Mouse (Mus musculus) monocyte, adult 5-6 weeks (primary cell): ENCODE results near the gene Cdc42ep1. TPM values are rescaled to one million over a fixed set of nuclear protein-coding genes. Genes with fewer than 3 reads are reported as not detected.
"Not testable (repeated sequence)": the region's sequence is repeated elsewhere in the genome, so short reads cannot be mapped to it uniquely, and the experiment has no call there.

Experiments used
- ATAC-seq: fragments of 153-309, 156-312 bp; replicated peaks from 2 replicates; pipeline ENCODE4 v1.8.0; 2017; ENCODE audit warnings: mild to moderate bottlenecking; ENCODE audit not compliant: low TSS enrichment, insufficient number of reproducible peaks, severe bottlenecking, poor library complexity, low FRiP score
- total RNA-seq: library from RNA; stranded (forward); fragments of 200-1000, 200-491, 200-594 nt; gene quantifications from 3 replicates; pipeline ENCODE4 v1.2.3, GENCODE M21; 2017

Gene Cdc42ep1
- total RNA-seq, 1 experiment from 2014 or later: 0.29 TPM

DNA sequence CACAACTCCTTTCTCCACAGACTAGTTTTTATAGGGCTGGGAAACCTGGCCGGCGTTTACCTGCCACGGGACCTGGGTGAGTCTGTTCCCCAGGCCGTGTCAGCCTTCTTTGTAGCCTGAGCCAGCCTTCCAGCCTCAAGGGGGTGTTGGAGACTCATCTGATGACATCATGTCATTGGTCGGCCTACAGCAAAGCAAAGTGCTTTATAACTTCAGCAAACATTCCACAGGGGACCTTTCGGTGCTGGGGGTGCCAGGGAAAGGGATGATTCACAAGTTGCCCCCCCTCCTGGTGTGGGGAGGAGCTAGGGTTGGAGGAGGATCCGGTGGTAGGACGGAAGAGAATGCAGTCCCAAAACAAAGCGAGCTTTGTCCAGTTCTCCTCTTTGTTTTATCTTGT, 2.4 kb downstream of the Cdc42ep1 start:
- no peak for ATAC-seq

DNA sequence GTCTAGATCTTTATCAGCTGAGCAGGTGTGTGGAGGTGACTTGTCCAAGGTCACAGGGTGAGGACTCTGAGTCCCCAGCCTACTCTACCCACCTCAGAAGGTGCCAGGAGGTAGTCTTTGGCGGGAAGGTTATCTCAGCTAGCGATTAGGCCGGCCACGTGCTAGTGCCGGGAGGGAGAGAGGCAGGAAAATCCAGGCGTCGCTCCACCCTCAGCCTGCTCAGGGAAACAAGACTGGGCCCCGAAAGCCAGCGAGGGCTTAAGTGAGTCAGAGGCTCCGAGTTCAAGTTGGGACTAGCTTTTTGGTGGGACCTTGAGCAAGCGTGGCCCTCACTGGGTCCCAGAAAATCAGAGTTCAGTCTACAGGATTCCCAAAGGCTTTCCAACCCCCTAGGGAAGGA, 2.9 kb downstream of the Cdc42ep1 start:
- ATAC-seq: no peak

DNA sequence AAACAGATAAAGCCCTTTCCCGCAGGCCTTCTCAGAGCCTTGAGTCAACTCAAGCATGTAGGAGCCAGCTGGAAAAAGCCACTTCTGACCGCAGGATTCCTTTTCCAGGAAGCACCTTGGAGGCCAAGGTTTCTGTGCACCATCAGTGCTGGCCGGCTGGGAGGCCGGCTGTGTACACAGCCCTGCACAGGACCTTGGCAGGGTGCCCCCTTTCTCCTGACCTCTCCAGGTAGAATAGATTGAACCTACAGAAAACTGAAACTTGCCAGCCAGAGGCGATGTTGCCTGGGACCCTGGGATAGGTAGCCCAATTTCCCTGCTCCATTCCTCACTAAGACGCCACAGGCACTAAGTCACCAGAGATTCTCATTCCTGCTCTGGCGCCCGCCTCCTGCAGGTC, 3.4 kb downstream of the Cdc42ep1 start:
- ATAC-seq: no peak

DNA sequence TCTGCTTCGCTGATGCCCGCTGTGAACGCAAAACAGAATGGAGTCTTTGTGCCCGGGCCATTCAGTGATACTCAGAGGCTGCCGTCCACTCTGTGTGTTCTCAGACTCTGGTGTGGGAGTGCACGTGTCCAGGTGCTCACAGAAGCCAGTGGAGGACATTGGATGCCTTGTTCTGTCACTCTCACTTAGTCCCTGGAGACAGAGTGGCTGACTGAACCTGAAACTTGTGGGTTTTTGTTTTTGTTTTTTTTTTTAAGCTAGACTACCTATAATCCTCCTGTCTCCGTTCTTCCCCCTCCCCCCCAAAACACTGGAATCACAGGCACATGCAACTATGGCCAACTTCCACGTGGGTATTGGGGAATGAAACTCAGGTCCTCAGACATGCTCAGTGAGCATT, 3.9 kb downstream of the Cdc42ep1 start:
- ATAC-seq: no peak

DNA sequence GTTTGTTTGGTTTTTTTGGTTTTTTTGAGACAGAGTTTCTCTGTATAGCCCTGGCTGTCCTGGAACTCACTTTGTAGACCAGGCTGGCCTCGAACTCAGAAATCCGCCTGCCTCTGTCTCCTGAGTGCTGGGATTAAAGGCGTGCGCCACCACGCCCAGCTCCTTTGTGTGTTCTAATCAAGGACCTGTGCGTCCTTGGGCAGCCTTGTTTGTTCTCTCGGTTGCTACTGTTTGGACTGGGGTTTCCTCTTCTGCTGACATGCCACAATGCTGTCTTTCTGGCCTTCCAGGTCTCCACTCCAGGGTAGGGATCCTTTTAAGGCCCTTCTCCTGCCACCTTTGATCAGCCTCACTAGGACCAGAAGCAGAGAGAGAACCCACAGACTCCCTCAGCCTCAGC, 4.4 kb downstream of the Cdc42ep1 start:
- not testable (repeated sequence) for ATAC-seq

DNA sequence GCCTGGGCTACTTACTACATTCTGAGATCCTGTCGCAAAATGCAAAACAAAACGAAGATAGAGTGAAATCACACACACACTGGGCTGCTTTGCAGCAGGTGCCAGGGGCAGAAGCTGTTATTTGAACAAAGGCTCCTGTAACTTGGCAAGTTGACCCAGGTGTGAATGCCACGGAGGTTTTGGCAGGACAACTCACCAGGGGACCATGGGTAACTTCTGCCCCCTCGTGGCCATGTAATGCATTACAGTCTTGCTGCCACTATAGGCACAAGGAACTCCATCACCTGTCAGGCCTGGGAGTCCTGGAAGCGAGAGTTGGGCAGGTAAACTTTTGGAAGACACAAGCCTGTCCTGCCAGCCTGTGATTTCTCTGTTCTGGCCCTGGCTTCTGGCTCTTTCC, 6.0 kb downstream of the Cdc42ep1 start:
- ATAC-seq: peak; percentile 68; the same call in 1 of the 2 replicates

DNA sequence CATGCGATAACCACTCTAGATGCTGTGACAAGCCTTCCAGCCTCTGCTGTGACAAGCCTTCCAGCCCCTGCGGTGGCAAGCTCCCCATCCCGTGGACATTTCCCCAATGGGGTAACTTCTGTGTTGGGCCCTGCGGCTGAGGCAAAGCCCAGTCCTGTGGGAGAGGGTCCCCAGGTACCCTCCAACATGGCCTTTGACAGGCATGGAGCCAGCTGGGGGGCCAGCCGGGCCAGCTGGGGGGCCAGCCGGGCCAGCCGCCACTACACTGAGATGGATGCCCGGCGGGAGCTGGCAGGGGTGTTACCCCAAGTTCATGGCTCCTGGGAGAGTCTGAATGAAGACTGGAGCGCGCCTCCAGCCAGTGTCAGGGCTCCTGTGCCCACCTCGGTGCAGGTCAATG, 7.1 kb downstream of the Cdc42ep1 start:
- ATAC-seq: no peak

DNA sequence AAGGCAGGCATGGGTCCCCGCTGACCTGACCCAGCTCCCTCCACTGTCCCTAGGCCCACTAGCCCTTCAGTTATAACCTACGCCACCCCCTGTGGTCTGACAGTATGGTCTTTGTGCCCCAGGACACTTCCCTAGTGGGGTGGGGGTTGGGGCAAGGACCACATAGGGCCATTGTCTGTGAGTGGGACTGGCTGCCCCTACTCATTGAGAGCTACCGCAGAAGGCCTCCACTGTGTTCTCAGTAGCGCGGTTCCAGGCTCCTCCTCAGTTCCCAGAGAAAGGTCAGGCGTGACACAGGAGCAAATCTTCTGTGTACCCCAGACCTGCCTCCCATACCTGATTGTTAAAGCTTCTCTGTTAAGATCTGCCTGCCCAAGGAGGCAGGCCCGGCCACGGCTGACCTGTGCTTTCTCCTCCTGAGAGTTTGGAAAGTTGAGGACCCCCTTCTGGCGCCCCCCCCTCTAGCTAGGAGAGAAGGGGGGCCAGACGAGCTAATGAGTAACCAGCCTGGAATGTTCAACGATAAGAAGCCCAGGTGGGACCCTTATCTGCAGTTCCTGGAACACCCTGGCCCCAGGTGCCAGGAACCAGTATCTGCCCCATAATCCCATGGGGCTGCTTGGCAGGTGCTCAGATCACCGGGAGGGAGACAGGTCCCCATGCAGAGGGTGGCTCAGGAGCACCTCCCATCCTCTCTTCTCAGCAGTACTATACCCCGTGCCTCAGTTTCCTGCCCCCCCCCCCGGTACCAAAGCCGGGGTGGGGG, 7.8 kb downstream of the Cdc42ep1 start:
- no peak for ATAC-seq

DNA sequence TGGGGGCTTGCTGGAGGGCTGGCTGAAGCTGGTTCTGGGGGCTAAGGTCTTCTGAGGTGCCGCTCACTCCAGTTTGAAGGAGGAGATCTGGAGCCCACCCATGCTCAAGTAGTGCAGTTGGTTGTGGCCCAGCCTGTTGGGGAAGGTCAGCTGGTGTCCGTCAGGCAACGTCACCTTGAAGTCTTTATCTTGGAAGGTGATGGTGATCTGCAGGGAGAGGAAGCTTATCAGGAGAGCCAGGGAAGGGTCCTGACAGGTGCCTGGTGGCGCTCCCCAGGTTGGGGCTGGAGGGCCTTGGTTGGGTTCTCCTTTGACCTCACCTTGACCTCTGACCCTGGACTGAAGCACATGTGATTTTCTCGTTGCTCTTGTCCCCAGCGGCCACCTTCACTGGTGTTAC, 8.5 kb downstream of the Cdc42ep1 start:
- ATAC-seq: no peak

DNA sequence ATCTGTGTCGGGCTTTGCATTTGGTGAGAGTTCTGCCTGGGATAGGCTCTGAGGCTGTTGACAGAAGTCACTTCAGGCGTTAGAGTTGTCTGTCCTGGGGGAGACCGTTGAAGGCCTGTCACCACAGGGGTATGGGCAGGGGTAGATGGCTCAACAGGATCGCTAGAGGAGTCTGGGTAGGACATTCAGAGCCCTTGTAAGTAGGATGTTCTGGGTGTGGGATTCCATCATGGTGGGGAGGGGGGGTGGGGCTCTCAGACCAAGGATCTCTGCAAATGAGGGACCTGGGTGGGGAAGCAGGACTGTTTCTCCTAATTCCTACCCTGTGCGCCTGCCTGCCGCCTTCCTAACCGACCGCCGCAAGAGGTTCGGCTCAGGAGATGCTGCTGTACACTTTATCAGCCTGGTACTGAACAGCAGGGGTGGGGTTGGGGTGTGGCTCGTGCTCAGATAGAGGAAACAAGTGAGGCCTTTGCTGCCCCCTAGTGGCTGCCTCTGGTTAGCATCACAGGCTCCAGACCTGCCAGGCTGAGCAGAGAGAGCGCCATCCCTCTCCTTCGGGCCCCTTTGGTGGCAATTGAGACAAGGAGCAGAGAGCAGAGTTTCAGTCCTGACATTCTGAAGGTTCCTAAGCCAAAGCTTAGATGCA, 9.2 kb downstream of the Cdc42ep1 start:
- peak; percentile 90 for ATAC-seq

DNA sequence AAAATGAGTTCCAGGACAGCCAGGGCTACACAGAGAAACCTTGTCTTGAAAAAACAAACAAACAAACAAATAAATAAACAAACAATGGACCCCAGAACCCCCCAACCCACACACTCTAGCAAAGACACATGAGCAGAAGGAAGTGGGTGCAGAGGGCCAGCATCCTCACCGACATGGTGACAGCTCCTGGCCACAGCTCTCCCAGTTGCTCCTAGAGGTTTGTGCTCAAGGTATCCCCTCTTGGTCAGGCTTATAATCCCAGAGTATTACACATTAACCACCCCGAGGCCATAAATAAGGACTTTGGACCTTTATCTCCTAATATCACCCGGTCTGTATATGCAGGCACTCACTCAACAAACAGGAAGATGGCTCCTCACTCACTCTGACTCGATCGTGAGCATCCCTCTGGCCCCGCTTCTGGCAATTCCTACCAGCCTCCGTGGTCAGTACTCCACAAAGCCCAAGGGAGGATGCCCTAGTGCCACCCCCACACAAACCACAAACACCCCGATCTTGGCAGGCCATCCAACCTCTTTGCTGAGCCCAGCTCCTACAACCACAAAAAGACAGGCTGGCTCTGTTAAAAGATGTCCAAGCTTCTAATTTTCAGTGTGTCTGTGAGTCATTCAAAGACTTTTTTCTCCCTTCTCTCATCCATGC, 13.0 kb downstream of the Cdc42ep1 start, which contains the start of gene Lgals2:
Gene Lgals2 (minus strand): TSS at position 227 of the 663 bp plus-strand sequence.
- ATAC-seq: no peak

DNA sequence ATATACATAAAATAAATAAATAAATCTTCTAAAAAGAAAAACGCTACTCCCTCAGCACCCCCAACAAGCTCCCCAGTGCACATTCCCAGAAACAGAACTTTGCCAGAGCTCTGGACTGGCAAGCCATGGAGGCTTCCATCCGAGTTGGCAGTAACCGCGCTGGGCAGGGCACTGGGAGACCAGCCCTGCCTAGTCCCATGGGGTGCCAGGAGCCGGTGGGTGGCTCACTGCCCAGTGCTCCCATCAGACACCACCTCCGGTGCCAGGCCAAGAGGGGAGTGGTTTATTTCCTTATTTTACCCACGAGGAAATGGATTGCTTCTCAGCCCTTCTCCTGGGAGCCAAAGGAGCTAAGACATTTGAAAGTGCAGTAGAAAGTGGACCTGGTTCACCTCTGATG, 14.6 kb downstream of the Cdc42ep1 start:
- no peak for ATAC-seq

DNA sequence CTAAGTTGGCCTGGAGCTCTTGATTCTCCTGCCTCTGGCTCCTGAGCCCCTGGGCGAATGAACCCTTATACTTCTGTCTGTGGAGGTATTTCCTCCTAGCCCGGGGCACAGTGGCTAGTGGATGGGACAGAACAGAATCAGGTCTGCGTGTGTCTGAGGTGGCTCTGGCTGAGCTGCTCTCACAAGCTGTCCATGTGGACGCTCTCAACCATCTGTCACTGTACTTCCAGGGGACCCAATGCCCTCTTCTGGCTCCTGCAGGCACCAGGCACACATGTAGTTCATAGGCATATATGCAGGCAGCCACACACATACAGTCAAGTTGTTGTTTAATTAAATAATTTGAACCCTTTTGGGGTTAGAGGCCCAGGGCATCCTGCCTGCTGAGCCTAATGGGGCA, 16.9 kb downstream of the Cdc42ep1 start:
- no peak for ATAC-seq

DNA sequence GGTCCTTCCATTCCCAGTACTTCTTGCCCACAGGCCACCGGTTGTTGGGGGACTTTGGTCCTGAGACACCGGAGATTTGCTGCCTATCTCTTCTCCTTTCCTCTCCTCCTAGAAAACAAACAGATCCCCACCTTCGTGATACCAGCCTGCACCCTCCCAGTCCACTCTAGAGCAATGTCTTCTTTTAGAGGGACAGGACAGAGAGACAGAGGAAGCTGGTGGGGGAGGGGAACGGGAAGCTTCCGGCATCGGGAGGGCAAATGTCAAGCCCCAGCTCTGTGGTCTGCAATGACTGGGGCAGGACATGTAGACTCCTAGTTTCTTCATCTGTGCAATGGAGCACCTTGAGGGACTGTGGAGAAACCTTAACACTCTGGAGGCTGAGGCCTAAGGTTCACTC, 17.3 kb downstream of the Cdc42ep1 start:
- ATAC-seq: peak; percentile 32; the same call in 1 of the 2 replicates

DNA sequence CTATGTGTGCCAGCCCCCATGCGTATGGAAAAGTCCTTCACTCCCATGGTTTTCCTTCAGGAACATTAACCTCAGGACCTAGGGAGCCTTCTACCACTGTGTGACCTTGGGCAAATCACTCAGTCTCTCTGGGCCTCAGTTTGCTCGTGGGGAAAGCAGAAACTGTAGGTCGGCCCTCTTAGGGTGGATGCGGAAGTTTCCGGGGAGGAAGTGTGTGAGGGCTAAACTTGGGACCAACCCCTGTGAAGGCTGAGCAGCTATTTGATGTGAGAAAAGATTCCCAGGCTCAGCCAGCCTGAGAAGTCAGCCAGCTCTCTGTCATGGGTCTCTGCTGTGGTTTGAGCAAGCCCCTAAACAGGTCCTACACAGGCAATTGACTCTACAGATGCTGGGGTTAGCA, 19.9 kb downstream of the Cdc42ep1 start:
- peak; percentile 54 for ATAC-seq

DNA sequence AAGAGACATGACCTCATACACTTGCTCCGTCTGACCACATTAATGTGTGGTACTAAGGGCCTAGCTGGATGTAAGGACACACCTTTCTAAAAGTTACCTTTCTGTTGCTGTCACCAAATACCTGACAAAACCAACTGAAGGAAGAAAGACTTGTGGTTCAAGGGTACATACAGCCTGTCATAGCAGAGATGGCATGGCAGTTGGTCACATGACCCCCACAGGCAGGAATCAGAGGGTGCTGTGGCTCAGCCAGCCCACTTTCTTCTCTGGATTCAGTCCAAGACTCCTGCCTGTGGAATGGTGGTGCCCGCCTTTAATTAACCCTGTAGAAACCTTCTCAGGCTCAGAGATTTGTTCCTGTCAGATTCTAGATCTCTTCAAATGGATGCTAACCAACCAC, 20.7 kb downstream of the Cdc42ep1 start:
- ATAC-seq: no peak

DNA sequence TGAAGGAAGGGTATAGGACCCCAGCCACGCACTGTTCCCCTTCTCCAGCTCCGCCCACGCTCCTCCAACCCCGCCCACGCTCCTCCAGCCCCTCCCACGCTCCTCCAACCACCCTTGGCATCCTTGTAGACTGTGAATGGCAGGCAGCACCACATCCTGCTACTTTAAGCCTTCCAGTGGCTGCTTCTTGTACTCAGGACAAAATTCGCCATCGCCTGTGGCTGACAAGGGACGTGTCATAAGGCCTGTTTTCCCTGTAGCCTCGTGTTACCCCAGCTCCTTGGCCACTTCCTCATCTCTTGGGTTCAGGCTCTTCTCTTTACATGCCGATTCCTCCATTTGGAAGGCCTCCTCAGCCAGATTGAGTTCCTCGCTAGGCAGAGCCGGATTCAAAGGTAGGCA, 21.4 kb downstream of the Cdc42ep1 start:
- peak; percentile 58 for ATAC-seq

DNA sequence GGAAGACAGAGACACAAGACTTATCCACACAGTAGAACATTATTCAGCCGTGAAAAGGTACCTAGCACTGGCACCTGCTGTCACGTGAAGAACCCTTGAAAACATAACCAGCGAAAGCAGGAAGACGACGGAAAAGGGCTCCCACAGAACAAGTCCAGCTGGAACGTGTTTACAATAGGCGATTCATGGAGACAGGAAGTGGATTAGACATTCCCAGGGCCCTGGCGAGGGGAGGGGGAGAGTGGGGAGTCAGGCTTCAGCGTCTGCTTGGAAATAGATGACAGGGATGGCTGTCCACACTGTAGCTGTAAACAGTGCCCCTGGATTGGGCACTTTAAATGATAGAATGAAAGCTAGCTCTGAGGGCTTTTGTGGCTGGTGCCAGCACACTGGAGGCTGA, 26.0 kb downstream of the Cdc42ep1 start:
- no peak for ATAC-seq

DNA sequence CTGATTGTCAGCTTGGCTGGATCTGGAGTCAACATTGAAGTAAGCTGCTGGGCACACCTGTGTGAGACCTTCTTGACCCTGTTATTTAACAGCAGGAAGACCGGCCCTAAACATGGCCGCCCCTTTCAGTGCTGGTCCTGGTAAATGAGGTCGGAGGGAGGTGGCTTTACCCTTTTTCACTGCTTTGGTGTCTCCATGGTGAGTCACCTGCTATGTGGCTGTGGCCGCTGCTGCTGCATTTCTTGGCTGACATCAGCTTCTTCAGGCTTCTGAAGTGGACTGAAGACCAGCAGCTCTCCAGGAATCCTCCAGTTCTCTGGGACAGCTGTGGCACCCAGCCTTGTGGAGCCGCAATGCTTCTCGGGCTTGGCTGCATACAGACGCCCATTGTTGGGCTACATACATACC, 26.4 kb downstream of the Cdc42ep1 start:
- no peak for ATAC-seq

DNA sequence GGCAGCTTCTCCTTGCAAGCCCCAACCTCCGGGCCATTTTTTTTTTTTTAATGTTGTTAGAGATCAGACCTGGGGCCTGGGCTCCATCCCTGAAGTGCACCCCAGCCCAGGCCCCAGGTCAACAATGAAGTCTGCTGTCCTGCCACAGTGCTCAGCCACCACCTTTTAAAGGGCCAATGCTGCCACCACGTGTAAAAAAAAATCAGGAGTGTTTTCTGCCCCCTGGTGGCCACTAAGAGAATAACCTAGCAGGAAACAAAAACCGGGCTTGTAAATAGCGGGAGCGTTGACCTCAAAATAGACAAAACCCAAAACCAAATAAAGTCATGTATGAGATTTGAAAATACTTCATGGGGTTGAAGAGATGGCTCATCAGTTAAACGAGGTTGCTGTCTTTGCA, 27.4 kb downstream of the Cdc42ep1 start:
- peak; percentile 57 for ATAC-seq
